ENCODE assay signal across 9 mouse cellular contexts in the genomic region with DNA sequence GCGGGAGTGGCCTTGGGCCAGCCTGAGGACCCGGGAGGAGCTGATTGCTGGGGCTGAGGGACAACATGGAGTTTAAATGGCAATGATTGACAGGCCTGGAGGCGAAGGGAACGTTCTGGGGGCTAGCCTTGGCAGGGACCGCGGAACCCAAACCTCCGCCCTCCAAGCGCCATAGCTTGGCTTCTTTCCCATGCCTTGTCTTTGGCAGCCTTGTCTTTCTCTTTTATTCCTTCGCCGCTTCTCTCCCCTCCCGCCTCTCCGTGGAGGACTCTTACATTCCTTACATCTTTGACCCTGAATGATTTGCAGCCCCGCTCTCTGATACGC. TPM values are rescaled to one million over a fixed set of nuclear protein-coding genes. Genes with fewer than 3 reads are reported as not detected.
A peak's percentile ranks its signal among the peaks of the same experiment; 100 is the strongest.
DNase-seq lines count a peak whose midpoint lies in the region; ATAC-seq lines count a peak whose summit lies in the region.
"Had no signal": no experiment of that assay in that cellular context is flagged by ENCODE, and none has a peak within 500 bp of the region (broad histone marks: within the 10 kb centered on the region; RNA-seq: fewer than 3 reads in every experiment).

No protein-coding gene starts in this region.

- peak; percentile 42 for DNase-seq in embryo, embryonic 10 days (ENCODE audit: low spot score)
- no peak for DNase-seq in embryo, embryonic 9.5 days (ENCODE audit: extremely low spot score)
- peak; percentile 24 for DNase-seq in urinary bladder, postnatal 14 days (ENCODE audit: low spot score)
- no peak for DNase-seq in urinary bladder, postnatal 10 days (ENCODE audit: low spot score)
- DNase-seq in layer of hippocampus, postnatal 14 days (ENCODE audit: low spot score in 2 of 2): no peak

- H3K27ac ChIP-seq in heart, embryonic 15.5 days: peak overlapping the region; percentile 97
- peak overlapping the region; percentile 96 for H3K27ac ChIP-seq in limb, embryonic 15.5 days
- H3K27ac ChIP-seq in neural tube, embryonic 12.5 days: peak overlapping the region; percentile 86

- peaks cover 40% of the 10 kb centered on the region for H3K4me1 ChIP-seq in heart, embryonic 15.5 days (replicated peaks)
- peaks cover 39% of the 10 kb centered on the region for H3K4me1 ChIP-seq in limb, embryonic 15.5 days
- peaks cover 40% of the 10 kb centered on the region for H3K4me1 ChIP-seq in neural tube, embryonic 12.5 days

- no peaks in the 10 kb centered on the region for H3K27me3 ChIP-seq in heart, embryonic 15.5 days
- no peaks in the 10 kb centered on the region for H3K27me3 ChIP-seq in limb, embryonic 15.5 days
- no peaks in the 10 kb centered on the region for H3K27me3 ChIP-seq in neural tube, embryonic 12.5 days (replicated peaks)

- H3K4me2 ChIP-seq in heart, embryonic 15.5 days: peak overlapping the region; percentile 93
- peak overlapping the region; percentile 87 for H3K4me2 ChIP-seq in limb, embryonic 15.5 days
- peak overlapping the region; percentile 97 for H3K4me2 ChIP-seq in neural tube, embryonic 12.5 days (replicated peaks)

- WGBS in heart, embryonic 15.5 days: 0% methylated on average over 14 of the region's 14 CpGs
- 0% methylated on average over 14 of the region's 14 CpGs for WGBS in limb, embryonic 15.5 days
- 1% methylated on average over 14 of the region's 14 CpGs for WGBS in neural tube, embryonic 12.5 days

- peak overlapping the region; percentile 87 for H3K4me3 ChIP-seq in heart, embryonic 15.5 days
- H3K4me3 ChIP-seq in limb, embryonic 15.5 days: peak overlapping the region; percentile 94
- peak overlapping the region; percentile 97 for H3K4me3 ChIP-seq in neural tube, embryonic 12.5 days

- H3K9ac ChIP-seq in heart, embryonic 15.5 days: peak overlapping the region; percentile 84
- peak overlapping the region; percentile 78 for H3K9ac ChIP-seq in limb, embryonic 15.5 days
- peak overlapping the region; percentile 91 for H3K9ac ChIP-seq in neural tube, embryonic 12.5 days

- no peak for ATAC-seq in heart, embryonic 15.5 days (replicated peaks; ENCODE audit: insufficient number of reproducible peaks, insufficient read depth, low FRiP score, low read depth)
- no peak for ATAC-seq in limb, embryonic 15.5 days (ENCODE audit: insufficient number of reproducible peaks, low FRiP score, low TSS enrichment, low read depth)
- ATAC-seq in neural tube, embryonic 12.5 days (ENCODE audit: low FRiP score, low read depth): no peak

- H3K36me3 ChIP-seq in heart, embryonic 15.5 days: peaks cover 27% of the 10 kb centered on the region
- H3K36me3 ChIP-seq in limb, embryonic 15.5 days: peaks cover 33% of the 10 kb centered on the region
- peaks cover 35% of the 10 kb centered on the region for H3K36me3 ChIP-seq in neural tube, embryonic 12.5 days

- no peaks in the 10 kb centered on the region for H3K9me3 ChIP-seq in heart, embryonic 15.5 days (replicated peaks)
- H3K9me3 ChIP-seq in limb, embryonic 15.5 days: no peaks in the 10 kb centered on the region
- H3K9me3 ChIP-seq in neural tube, embryonic 12.5 days: no peaks in the 10 kb centered on the region

RNA-seq across cellular contexts. Expression of a gene that starts 0.6 kb away (rescaled TPM):
- polyA plus RNA-seq in heart, embryonic 15.5 days (2015; fragmentation: Nextera tagmentation; extraction: Ambion mirVana): 25.5 and 29.0 TPM in 2 replicates
- 40.8 and 42.9 TPM in 2 replicates for polyA plus RNA-seq in limb, embryonic 15.5 days (2015; fragmentation: Nextera tagmentation; extraction: Ambion mirVana)
- 61.3 and 61.4 TPM in 2 replicates for polyA plus RNA-seq in neural tube, embryonic 12.5 days (2016; fragmentation: Nextera tagmentation; extraction: Ambion mirVana)
- 10 to 100 TPM; 67.2 to 72.0 TPM for total RNA-seq in layer of hippocampus, postnatal 14 days (2021)

RNA-seq across cellular contexts. Expression of a gene that starts 0.7 kb away (rescaled TPM):
- 52.6 and 58.9 TPM in 2 replicates for polyA plus RNA-seq in heart, embryonic 15.5 days (2015; fragmentation: Nextera tagmentation; extraction: Ambion mirVana)
- 60.1 and 62.1 TPM in 2 replicates for polyA plus RNA-seq in limb, embryonic 15.5 days (2015; fragmentation: Nextera tagmentation; extraction: Ambion mirVana)
- polyA plus RNA-seq in neural tube, embryonic 12.5 days (2016; fragmentation: Nextera tagmentation; extraction: Ambion mirVana): 109 and 115 TPM in 2 replicates
- total RNA-seq in layer of hippocampus, postnatal 14 days (2021): 10 to 100 TPM; 94.5 TPM

RNA-seq across cellular contexts. Expression of a gene that starts 11.0 kb away (rescaled TPM):
- polyA plus RNA-seq in heart, embryonic 15.5 days (2015; fragmentation: Nextera tagmentation; extraction: Ambion mirVana): 0.24 and 0.81 TPM in 2 replicates
- 0.42 TPM in 1 of 2 replicates, not detected in the other for polyA plus RNA-seq in limb, embryonic 15.5 days (2015; fragmentation: Nextera tagmentation; extraction: Ambion mirVana)
- not detected in 2 replicates for polyA plus RNA-seq in neural tube, embryonic 12.5 days (2016; fragmentation: Nextera tagmentation; extraction: Ambion mirVana)
- total RNA-seq in layer of hippocampus, postnatal 14 days (2021): under 1 TPM in 1 of 2 experiments, not detected in 1; 0.60 TPM
- total RNA-seq: heart, postnatal 14 days had no signal

RNA-seq across cellular contexts. Expression of a gene that starts 35.1 kb away (rescaled TPM):
- polyA plus RNA-seq in heart, embryonic 15.5 days (2015; fragmentation: Nextera tagmentation; extraction: Ambion mirVana): 6.8 and 11.8 TPM in 2 replicates
- 11.0 and 11.3 TPM in 2 replicates for polyA plus RNA-seq in limb, embryonic 15.5 days (2015; fragmentation: Nextera tagmentation; extraction: Ambion mirVana)
- 10.2 and 13.2 TPM in 2 replicates for polyA plus RNA-seq in neural tube, embryonic 12.5 days (2016; fragmentation: Nextera tagmentation; extraction: Ambion mirVana)
- 10 to 100 TPM; 83.6 to 86.7 TPM for total RNA-seq in layer of hippocampus, postnatal 14 days (2021)

RNA-seq across cellular contexts. Expression of a gene that starts 43.2 kb away (rescaled TPM):
- 17.0 TPM in 2 replicates for polyA plus RNA-seq in heart, embryonic 15.5 days (2015; fragmentation: Nextera tagmentation; extraction: Ambion mirVana)
- polyA plus RNA-seq in limb, embryonic 15.5 days (2015; fragmentation: Nextera tagmentation; extraction: Ambion mirVana): 11.3 and 13.4 TPM in 2 replicates
- polyA plus RNA-seq in neural tube, embryonic 12.5 days (2016; fragmentation: Nextera tagmentation; extraction: Ambion mirVana): 33.3 and 35.2 TPM in 2 replicates
- total RNA-seq in layer of hippocampus, postnatal 14 days (2021): 10 to 100 TPM; 60.0 to 62.1 TPM

Comparison
In these comparisons a context has a peak if more than half of its experiments do, and no peak if none do; other contexts are left out.
1. DNase-seq: peak in embryo, embryonic 10 days (single experiment) and urinary bladder, postnatal 14 days (single experiment); none in embryo, embryonic 9.5 days (single experiment), urinary bladder, postnatal 10 days (single experiment) and layer of hippocampus, postnatal 14 days (0 of 2).
2. Peak in every context shown above with its lines, with median percentiles within 50 percentile points of each other: H3K27ac ChIP-seq, H3K4me2 ChIP-seq, H3K4me3 ChIP-seq and H3K9ac ChIP-seq.